Mouse (Mus musculus) stomach, postnatal 0 days (tissue): ENCODE data around the gene Shcbp1l. TPM values are rescaled to one million over a fixed set of nuclear protein-coding genes. Genes with fewer than 3 reads are reported as not detected.

ENCODE experiments used
- ATAC-seq: fragments of 200-750 bp; cut with Nextera tagmentation; 2 replicates; pipeline ENCODE4 v1.8.0; 2017; ENCODE audit not compliant: low FRiP score, low TSS enrichment
- DNase-seq: peaks from one replicate; pipeline ENCODE4 v3.0.0-alpha.2; 2016; ENCODE audit warnings: low spot score
- H3K27ac ChIP-seq: fragments of 300-500 bp; sonication (generic); replicated peaks from 2 replicates; pipeline ENCODE4 v1.5.1; 2014; ENCODE audit warnings: mild to moderate bottlenecking, control low read depth
- H3K27me3 ChIP-seq: fragments of 300-500 bp; sonication (generic); 2 replicates; pipeline ENCODE4 v1.6.1; 2014; ENCODE audit warnings: low read length; ENCODE audit not compliant: control insufficient read depth, insufficient read depth
- H3K36me3 ChIP-seq: fragments of 300-500 bp; sonication (generic); 2 replicates; pipeline ENCODE4 v1.6.1; 2014; ENCODE audit warnings: low read length, mixed read lengths; ENCODE audit not compliant: control insufficient read depth, insufficient read depth
- H3K4me1 ChIP-seq: fragments of 300-500 bp; sonication (generic); replicated peaks from 2 replicates; pipeline ENCODE4 v1.6.1; 2014; ENCODE audit warnings: antibody characterized with exemption; ENCODE audit not compliant: control insufficient read depth, insufficient read depth
- H3K4me2 ChIP-seq: fragments of 300-500 bp; sonication (generic); replicated peaks from 2 replicates; pipeline ENCODE4 v1.6.1; 2014; ENCODE audit warnings: low read depth, mild to moderate bottlenecking, control low read depth, moderate library complexity
- H3K4me3 ChIP-seq: fragments of 300-500 bp; sonication (generic); 2 replicates; pipeline ENCODE4 v1.5.1; 2014; ENCODE audit warnings: low read depth, low read length, control low read depth
- H3K9ac ChIP-seq: fragments of 300-500 bp; sonication (generic); 2 replicates; pipeline ENCODE4 v1.6.1; 2014; ENCODE audit warnings: mild to moderate bottlenecking, low read length, control low read depth, mixed read lengths
- H3K9me3 ChIP-seq: fragments of 300-500 bp; sonication (generic); 2 replicates; pipeline ENCODE4 v1.6.1; 2016; ENCODE audit warnings: low read length; ENCODE audit not compliant: control insufficient read depth
- CTCF ChIP-seq: IDR thresholded peaks from 2 replicates; pipeline ENCODE4 v1.5.1; 2016; ENCODE audit warnings: antibody characterized with exemption, low read depth, mild to moderate bottlenecking, moderate library complexity
- EP300 ChIP-seq: optimal IDR thresholded peaks from 2 replicates; pipeline ENCODE3; 2016; ENCODE audit warnings: antibody characterized with exemption
- WGBS: fragments of 180-500 bp; shearing (Covaris S2); extraction: QIAGEN DNeasy Blood & Tissue Kit; methylation state at CpG from one replicate; pipeline ENCODE4 v1.1.7; 2014; 5-methylcytosine and 5-hydroxymethylcytosine counted together
- polyA plus RNA-seq: library from polyadenylated mRNA; unstranded; fragments of >200 nt; fragmentation: Nextera tagmentation; extraction: Ambion mirVana; gene quantifications from 2 replicates; pipeline ENCODE4 v1.2.1, GENCODE M21; 2015

The Shcbp1l gene
- 0.04 and 0.23 TPM in 2 replicates for polyA plus RNA-seq

GRCm38 (mm10) chr1:153424770-153425584, at the start of gene Shcbp1l:
Gene Shcbp1l (plus strand): TSS chr1:153425162.
- Histone ChIP-seq H3K27me3 (no peaks in the 10 kb centered on the region), H3K4me2 (peak within 1 kb of the TSS; percentile 89), H3K36me3 (no peaks in the 10 kb centered on the region), H3K4me1 (no peaks in the 10 kb centered on the region; the same call in 1 of the 2 replicates), H3K9ac (peak within 1 kb of the TSS; percentile 57), H3K9me3 (no peaks in the 10 kb centered on the region), H3K27ac (no peak within 1 kb of the TSS), H3K4me3 (peak within 1 kb of the TSS; percentile 46)
- no peak for TF ChIP-seq CTCF
- no peak for TF ChIP-seq EP300
- ATAC-seq (peak; percentile 81), DNase-seq (peak; percentile 71)
- WGBS, result 4% methylated on average over 59 of the region's 60 CpGs

GRCm38 (mm10) chr1:153376446-153376845, 48.5 kb upstream of the Shcbp1l start:
- ATAC-seq (no peak), DNase-seq (no peak)
- Histone ChIP-seq H3K4me1 (no peaks in the 10 kb centered on the region), H3K27ac (0 out of 2 replicates have a peak overlapping the region, but pooled peaks have one; percentile 8), H3K9me3 (no peaks in the 10 kb centered on the region), H3K9ac (no peak overlapping the region), H3K4me3 (no peak overlapping the region), H3K4me2 (no peak overlapping the region), H3K36me3 (no peaks in the 10 kb centered on the region), H3K27me3 (no peaks in the 10 kb centered on the region)
- 42% methylated on average over 6 of the region's 6 CpGs for WGBS
- TF ChIP-seq CTCF (no peak), EP300 (no peak)

GRCm38 (mm10) chr1:153378587-153378986, 46.4 kb upstream of the Shcbp1l start:
- H3K27me3 ChIP-seq, result no peaks in the 10 kb centered on the region
- TF ChIP-seq EP300 (no peak), CTCF (no peak)
- no peaks in the 10 kb centered on the region for H3K4me1 ChIP-seq
- WGBS, result 51% methylated on average over 6 of the region's 6 CpGs
- no peak overlapping the region for H3K9ac ChIP-seq
- no peak for ATAC-seq
- H3K9me3 ChIP-seq, result no peaks in the 10 kb centered on the region
- H3K27ac ChIP-seq, result no peak overlapping the region
- H3K4me2 ChIP-seq, result no peak overlapping the region
- H3K4me3 ChIP-seq, result no peak overlapping the region
- H3K36me3 ChIP-seq, result no peaks in the 10 kb centered on the region
- no peak for DNase-seq

- no peak for TF ChIP-seq CTCF
- TF ChIP-seq EP300, result no peak
- Histone ChIP-seq H3K9me3 (no peaks in the 10 kb centered on the region), H3K4me2 (no peak overlapping the region), H3K36me3 (no peaks in the 10 kb centered on the region), H3K4me3 (no peak overlapping the region), H3K4me1 (no peaks in the 10 kb centered on the region), H3K27ac (no peak overlapping the region), H3K9ac (no peak overlapping the region), H3K27me3 (no peaks in the 10 kb centered on the region)
- DNase-seq, result no peak
- 74% methylated on average over 5 of the region's 5 CpGs for WGBS
- ATAC-seq, result no peak
These were observed 45.1 kb upstream of the Shcbp1l start for GRCm38 (mm10) chr1:153379832-153380231.

- no peak for ATAC-seq
- Histone ChIP-seq H3K27ac (no peak overlapping the region), H3K27me3 (no peaks in the 10 kb centered on the region), H3K36me3 (no peaks in the 10 kb centered on the region), H3K4me1 (no peaks in the 10 kb centered on the region), H3K4me2 (no peak overlapping the region), H3K9ac (no peak overlapping the region), H3K4me3 (no peak overlapping the region), H3K9me3 (no peaks in the 10 kb centered on the region)
- no peak for TF ChIP-seq CTCF
- no peak for TF ChIP-seq EP300
- no peak for DNase-seq
- 89% methylated on average over 9 of the region's 9 CpGs for WGBS
These were observed 44.1 kb upstream of the Shcbp1l start for GRCm38 (mm10) chr1:153380746-153381282.

GRCm38 (mm10) chr1:153385081-153385480, 39.9 kb upstream of the Shcbp1l start:
- H3K27ac ChIP-seq, result no peak overlapping the region
- H3K4me1 ChIP-seq, result no peaks in the 10 kb centered on the region
- H3K9ac ChIP-seq, result no peak overlapping the region
- ATAC-seq (no peak), DNase-seq (no peak)
- H3K9me3 ChIP-seq, result no peaks in the 10 kb centered on the region
- no peak overlapping the region for H3K4me3 ChIP-seq
- no peak overlapping the region for H3K4me2 ChIP-seq
- TF ChIP-seq EP300, result no peak
- no peak for TF ChIP-seq CTCF
- H3K36me3 ChIP-seq, result no peaks in the 10 kb centered on the region
- H3K27me3 ChIP-seq, result no peaks in the 10 kb centered on the region
- 75% methylated on average over 6 of the region's 6 CpGs for WGBS
